Mouse (Mus musculus): ENCODE results near the gene Sycp2l.

Sycp2l gene

DNA sequence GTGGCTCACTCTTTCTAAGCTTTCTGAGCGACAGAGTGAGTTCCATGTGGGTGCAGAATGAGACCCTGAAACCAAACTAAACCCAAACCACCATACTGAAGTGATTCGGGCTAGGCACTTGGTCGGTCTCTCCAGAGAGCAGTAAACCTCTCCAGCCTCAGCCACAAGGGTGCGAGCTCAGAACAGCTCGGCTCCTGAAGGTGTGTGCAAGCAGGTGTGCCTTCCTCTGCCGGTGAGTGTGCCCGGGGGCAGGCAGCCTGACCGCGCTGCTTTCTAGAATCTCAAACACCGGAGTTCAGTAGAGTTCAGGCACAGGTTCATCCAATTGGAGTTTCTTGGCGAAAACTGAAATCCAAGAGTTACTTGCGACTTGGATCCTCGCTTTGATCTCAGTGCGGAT lies at the start of gene Sycp2l:
Sycp2l (plus strand) TSS at position 368 of the 400 bp plus-strand sequence.
- DNase-seq (ENCODE audit: low read depth, low spot score): no peak

DNA sequence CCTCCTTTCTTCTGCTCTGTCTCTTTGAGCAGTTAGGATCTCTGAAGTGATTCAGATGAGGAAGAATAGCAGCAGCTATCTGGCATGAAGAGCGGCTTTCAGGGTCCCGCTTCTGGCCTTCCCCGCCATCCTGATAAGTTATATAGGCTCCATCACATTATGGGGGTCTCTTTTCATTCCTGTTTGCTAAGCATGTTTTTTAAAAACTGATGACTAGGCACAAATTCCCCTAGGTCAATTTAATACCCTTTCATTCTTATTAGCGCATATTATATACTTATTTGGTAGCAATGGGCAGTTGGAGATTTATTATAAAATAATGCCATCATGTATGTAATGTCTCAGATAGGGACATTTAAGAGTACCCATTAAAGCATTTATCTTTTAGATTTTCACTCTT lies 46.5 kb upstream of the Sycp2l start:
- no peak for DNase-seq (ENCODE audit: low read depth, low spot score)

DNA sequence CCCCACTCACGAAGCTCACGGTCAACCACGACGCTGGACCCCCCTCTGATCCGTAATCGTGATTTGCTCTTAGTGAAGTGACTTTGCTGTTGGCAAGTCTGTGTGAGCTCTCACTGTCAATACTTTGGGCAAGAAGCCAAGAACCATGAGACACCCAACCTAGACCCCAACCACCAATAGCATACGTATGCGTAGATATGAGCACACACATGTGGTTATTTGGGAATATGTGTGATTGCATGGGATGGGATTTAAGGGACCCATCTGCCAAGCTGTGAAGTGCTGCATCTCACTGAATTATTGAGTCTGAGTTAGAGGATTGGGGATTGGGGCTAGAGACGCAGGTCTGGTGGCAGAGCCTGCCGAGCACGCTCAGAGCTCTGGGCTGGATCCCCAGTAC lies 42.5 kb upstream of the Sycp2l start:
- no peak for DNase-seq (ENCODE audit: low read depth, low spot score)

DNA sequence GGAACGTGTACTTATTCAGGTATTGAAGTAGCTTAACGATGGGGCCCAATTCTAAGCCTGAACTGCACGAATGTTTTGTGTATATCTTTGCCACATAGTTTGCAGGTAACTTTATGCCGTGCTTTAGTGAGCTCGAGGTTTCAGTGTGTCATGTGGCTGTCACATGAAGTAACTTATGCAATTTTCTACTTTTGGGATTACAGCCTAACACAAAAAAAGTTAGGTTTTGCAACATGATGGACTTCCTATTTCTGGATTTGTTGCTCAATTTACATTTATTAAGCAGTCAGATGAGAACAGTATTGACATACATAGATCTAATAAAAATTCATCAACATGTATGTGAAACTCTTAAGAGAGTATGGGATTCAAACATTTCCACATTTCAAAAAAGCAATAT lies 40.3 kb upstream of the Sycp2l start:
- no peak for DNase-seq (ENCODE audit: low read depth, low spot score)

DNA sequence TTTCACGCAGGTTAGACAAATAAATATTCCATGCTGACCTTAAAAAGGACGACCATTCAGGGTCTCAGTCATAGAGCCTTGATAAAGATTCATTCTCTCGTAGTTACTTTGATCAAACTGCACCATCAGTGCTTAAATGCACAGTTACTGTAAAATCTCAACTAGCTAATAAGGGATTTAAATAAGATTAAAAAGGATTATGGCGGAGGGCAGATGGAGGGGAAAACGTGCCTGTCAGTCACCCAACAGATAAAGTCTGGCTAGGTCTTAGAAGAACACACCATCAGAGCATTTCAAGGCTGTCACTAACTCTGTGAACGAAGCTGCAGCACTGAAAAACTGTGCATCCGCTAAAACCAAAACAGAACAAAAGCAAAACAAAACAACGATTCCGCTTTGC lies 36.2 kb upstream of the Sycp2l start:
- no peak for DNase-seq (ENCODE audit: low read depth, low spot score)

DNA sequence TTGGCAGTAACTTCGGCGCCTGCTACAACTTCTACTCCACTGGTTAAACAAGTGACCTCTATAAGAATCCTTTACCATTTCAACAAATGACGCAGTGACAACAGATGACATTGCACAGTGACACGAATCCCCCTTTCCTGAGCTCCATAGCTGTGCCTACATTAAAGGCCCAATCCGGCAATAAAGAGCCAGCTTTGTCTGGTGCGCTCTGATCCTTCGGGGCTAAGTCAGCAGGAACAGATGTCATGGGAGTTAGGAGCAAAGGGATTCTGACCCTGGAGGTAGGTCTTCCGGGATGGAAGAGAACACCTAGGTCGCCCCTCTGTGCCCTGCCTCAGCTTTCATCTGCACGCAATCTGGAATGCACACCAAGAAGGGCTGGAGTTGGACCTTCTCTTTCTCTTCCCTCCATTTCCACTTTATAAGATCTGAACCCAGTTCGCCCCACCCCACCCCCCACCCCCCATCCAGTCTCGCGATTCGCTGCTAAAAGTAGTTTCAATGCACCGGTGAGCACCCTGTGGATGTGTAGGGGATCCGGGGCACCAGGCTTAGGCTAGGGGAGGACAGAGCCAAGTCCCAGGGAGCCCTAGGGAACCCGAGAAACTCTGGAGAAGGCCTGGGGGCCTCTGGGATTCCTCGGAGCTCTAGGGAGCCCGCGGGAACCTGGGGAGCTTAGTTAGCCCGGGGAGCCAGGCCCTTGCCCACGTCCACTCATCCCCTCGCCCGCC lies 35.3 kb upstream of the Sycp2l start:
- DNase-seq (ENCODE audit: low read depth, low spot score): no peak

DNA sequence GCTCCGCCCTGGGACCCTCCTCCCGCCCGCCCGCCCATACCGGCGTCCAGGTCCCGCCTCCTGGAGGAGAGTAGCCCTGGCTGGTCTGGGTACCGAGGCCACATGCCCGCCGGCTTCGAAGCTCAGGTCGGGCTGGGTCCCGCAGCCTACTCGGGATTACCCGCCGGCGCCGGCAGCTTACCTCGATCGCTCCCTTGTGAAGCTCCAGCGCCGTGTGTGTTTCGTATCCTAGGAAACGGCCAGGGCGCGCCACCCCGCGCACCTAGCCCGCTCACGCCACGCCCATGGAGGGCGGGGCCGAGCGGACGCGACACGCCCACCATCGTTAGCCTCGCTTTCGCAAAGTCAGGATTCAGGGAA lies 34.7 kb upstream of the Sycp2l start, which contains the start of gene Mak:
Mak (minus strand) TSS at position 286 of the 360 bp plus-strand sequence.
- DNase-seq (ENCODE audit: low read depth, low spot score): no peak

DNA sequence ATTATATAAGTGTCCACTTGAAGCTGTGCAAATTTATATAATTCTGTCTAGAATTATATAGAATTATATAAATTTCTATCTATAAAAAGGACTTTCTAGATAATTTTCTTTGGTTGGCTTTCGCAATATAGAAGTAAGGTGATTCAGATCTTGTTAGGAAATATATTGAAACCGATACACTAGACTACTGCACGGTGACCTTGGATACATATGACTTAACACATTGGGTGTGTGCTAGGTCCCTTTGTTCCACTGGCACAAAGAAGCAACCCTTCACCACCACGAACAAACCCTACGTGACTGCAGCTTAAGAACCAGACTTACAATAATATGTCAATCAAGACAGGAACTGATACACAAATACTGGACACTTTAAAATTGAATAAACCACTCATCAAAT lies 34.2 kb upstream of the Sycp2l start:
- no peak for DNase-seq (ENCODE audit: low read depth, low spot score)

DNA sequence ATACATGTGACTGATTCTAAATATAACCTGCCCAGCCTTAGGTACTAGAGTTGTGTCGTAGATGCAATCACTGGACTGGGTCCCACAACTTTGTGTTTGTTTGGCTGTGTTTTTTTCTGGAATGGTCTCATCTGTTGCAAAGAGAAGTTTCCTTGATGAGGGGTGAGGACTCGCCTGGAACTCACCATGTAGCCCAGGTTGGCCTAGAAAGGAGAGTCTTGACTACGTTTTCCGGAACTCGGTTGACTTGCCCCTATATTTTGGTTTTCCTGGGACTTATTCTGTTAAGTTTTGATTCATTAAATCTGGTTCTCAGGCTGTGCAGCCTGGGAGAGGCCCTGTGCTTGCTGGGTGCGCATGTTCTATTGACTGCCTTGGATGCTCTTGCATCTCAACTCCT lies 33.4 kb upstream of the Sycp2l start:
- no peak for DNase-seq (ENCODE audit: low read depth, low spot score)

DNA sequence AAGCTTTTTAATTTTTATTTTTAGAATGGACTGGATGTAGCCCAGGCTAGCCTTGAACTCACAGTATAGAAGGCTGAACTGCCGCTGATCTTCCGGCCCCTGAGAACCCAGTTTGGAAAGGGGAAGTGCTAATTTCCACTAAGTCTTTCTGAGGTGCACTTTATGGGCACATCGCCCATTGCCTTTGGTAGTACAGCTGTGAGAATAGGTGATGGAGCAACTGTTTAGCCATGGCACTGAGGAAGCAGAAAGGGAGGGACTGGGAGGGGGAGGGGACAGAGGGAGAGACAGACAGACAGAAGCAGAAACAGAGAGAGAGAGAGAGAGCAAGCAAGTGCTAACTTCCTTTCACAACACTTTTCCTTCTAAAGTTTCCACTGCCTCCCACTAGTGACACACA lies 29.6 kb upstream of the Sycp2l start:
- DNase-seq (ENCODE audit: low read depth, low spot score): no peak

DNA sequence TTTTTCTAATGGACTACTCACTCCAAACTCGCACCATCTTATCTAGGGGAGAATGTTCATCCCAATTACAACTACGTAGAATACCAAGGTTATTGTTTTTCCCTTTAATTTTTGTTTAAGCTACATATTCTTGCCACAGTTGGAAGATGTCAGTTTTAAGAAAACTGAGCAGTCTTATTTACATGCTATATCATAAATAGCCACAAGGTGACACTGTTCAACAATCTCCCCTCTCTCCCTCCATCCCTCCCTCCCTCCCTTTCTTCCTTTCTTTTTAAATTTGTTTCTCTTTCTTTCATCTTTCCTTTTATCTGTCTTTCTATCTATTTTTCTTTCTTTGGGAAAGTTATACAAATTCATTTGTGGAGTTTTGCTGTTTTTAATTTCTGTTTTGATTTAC lies 29.0 kb upstream of the Sycp2l start:
- DNase-seq (ENCODE audit: low read depth, low spot score): peak; percentile 55

DNA sequence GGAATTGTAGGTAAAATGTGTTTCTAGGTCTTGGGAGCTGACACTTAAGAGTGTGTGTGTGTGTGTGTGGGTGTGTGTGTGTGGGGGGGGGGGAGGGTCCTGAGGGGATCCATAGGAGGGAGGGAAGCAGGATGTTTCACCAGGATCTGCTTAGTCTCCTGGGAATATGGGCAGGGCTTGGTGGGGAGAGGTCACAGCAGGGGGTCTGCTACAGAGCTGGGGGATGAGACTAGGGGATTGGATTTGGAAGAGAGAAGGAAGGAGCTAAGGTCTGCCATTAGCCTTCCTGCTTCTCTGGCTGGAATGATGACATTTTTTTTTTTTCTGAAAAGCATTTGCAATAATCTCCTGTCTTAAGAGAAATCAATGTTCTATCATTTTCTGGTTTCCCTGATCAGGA lies 25.4 kb upstream of the Sycp2l start:
- no peak for DNase-seq (ENCODE audit: low read depth, low spot score)

DNA sequence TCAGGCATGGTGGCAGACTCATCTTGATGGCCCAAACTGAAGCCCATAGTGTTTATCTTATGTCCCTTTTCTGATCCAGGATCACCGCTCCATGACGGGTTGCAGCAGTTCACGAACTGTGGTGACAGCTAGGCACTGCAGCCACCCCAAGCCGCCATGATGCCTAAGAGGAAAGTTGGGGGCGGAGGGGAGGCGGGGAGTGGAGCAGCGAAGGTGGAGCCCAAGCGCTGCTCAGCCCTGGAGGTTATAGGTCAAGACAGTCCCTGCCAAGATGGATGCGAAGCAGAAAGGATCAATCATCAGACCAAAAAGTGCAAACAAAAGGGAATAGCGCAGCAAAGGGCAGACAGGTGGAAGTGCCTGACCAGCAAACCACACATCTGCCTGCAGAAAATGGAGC lies 22.8 kb upstream of the Sycp2l start:
- no peak for DNase-seq (ENCODE audit: low read depth, low spot score)

DNA sequence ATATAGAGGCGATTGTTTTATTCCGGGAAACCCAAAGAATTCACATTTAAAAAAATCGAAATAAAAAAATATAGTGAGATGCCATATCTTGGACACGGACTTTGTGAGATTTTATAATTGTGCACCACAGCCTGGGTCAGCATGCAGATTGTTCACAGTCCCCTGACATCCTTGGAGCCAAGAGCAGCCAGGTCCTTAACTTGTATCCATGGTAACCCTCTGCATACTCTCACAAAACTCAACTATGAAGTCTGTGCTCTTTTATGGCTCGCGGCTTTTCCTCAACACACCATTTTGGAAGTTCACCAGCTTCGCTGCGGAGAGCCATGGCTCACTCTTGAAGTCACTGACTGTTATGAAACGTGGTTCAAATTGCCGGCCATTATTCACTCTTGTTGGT lies 19.9 kb upstream of the Sycp2l start:
- DNase-seq (ENCODE audit: low read depth, low spot score): no peak

DNA sequence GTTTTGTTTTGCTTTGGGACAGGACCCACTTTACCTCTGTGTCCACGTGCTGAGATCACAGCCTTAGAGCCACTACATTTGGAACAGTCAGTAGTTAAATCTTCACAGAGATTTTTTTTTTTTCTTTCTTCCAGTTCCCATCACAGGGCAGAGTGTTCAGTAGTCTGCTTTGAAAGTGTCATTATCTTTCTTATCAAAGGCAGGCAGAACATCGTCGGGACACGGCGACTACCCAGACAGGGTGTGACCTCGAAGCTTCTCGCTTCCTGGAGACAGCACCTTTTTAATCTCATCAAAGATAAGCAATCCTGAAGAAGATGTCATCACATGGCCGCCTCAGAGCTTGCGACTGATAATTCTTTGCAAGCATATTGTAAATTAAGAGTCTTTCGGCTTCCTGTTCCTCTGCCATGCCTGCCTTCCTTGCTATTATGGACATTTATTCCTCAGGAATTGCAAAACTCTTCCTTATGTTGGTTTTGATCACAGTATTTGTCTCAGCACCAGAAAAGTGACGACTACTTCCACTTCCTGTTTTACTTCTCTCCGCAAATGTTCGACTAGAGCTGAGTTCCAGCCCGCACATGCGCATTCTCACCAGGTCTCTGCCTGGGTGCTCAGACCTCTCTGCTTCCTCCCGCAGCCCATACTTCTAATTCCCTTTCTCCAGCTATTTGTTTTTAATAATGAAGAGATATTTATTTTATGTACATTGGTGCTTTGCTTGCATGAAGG lies 16.6 kb upstream of the Sycp2l start:
- no peak for DNase-seq (ENCODE audit: low read depth, low spot score)

DNA sequence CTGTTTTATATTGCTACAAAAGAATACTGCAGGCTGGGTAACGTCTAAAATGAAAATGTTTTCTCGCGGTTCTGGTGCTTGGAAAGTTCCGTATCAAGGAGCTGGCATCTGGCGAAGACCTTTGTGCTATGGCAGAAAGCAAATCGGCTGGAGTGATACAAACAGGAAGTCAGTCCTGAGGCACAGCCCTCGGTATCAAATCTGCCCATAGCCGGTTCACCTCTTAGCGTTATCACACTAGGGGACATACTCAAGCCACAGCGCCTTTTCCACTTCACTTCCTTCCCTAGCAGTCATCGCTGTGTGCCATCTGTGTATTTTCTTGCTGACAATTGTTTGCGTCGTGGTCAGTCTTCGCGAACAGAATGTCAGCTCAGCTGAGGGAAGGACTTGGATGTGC lies 15.8 kb upstream of the Sycp2l start:
- DNase-seq (ENCODE audit: low read depth, low spot score): no peak

DNA sequence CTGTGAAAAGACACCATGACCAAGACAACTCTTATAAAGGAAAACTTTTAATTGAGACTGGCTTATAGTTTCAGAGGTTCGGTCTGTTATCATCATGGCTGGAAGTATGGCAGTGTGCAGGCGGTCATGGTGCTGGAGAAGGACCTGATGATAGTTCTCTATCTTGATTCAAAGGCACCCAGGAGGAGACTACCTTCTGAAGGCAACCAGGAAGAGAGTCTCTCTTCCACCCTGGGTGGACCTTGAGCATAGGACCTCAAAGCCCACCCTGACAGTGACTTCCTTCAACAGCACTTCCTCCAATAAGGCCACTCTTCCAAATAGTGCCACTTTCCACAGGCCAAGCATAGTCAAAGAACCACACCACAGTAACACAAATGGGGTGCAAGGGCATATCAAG lies 14.1 kb upstream of the Sycp2l start:
- DNase-seq (ENCODE audit: low read depth, low spot score): no peak

DNA sequence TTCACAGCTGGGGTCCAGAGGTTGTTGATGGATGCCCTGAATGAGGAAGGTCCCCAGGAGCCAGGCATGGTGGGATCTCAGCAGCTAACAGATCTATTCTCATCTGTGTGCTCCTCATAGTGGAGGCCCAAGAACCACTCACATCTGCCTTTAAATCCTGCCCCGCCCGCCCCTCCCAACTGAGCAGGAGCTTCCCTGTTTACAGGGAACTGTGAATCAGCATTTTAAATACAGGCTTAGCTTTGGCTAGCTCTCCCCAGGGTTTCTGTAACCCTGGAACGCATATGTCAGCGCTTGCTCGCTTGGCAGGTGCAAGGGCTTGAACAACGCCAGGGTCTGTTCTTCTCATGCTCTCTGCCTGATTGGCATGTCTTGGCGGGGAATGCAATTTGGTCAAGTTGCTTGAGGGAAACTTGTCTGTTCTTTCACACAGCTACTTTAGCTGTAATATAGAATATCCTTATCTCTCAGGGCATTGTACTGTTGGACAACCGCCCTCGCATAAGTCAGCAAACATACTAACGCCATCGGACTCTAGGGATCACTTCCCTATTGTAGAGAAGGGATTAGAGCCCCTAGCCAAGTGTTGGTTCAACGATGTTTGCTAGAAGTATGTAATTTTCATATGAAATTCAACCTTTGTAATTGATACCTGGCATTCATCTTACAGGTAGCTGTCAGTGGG lies 10.1 kb upstream of the Sycp2l start:
- DNase-seq (ENCODE audit: low read depth, low spot score): no peak

DNA sequence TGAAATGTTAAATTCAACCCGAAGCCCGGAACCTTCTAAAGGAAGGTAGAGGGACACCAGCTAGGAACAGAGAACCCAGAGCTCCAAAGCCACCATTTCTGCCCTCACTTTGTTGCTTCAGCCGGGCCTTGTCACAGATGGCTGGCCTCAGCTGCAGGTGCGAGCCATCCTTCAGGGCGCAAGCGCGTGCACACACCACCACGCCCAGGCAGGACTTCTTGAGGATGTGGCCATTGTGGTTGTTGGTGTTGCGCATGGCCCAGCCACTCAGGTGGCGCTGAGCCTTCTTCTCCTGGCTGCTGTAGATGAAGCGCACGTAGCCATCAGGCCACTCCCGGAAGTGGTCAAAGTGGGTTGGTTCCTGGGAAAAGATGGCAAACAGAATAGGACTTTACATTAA lies 8.6 kb upstream of the Sycp2l start:
- DNase-seq (ENCODE audit: low read depth, low spot score): no peak

DNA sequence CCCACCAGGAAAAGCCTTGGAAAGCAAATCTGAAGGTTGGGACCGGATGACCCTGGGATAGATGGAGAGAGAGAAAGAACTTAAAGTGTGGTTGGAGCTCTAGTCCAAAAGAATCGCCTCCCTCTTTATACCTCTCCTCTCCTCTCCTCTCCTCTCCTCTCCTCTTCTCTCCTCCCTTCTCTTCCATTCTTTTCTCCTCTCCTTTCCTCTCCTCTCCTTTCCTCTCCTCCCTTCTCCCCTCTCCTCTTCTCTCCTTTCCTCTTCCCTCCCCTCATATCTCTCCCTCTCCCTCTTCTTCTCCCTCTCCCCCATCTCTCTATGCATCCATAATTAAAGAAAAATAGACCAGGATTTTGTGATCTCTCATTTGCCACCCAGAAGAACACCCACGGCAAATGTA lies 3.2 kb upstream of the Sycp2l start, which contains the start of gene Gcm2:
Gcm2 (minus strand) TSS at position 101 of the 400 bp plus-strand sequence.
- DNase-seq (ENCODE audit: low read depth, low spot score): no peak

DNA sequence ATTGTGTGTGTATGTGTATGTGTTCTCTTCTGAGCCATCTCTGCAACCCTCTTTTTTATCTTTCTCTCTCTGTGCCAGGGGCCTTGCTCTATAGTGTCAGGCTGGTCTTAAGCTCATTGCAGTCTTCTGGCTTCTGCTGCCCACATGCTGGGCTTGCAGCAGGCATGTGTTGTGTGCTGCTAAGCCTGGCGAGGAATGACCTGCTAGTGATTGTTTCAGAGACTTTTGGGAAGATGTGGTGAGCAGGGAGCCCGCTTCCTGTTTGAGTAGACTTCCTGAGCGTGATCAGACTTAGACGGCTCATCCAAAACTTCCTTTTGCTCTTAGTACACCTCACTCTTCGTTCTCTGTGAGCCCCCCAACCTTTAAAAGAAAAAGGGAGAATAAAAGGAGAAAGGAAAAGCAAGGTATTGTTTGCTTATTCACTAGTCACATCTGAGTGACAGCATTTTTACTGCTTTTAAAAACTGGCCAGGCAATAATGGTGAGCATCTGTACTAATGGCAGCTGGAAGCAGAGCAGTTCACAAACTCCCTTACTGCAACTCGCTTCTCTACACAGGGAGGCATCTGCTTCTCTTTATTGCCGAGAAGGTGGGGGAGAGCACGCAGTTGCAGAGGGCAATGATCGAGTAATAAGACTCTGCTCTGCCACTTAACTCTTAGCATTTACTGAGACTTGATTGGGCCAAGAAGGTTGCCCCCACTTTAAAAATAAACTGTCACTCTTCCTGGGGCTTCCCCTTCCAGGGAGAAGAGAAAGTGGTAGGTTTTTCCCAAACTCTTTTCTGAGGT lies 5.2 kb downstream of the Sycp2l start:
- DNase-seq (ENCODE audit: low read depth, low spot score): no peak

DNA sequence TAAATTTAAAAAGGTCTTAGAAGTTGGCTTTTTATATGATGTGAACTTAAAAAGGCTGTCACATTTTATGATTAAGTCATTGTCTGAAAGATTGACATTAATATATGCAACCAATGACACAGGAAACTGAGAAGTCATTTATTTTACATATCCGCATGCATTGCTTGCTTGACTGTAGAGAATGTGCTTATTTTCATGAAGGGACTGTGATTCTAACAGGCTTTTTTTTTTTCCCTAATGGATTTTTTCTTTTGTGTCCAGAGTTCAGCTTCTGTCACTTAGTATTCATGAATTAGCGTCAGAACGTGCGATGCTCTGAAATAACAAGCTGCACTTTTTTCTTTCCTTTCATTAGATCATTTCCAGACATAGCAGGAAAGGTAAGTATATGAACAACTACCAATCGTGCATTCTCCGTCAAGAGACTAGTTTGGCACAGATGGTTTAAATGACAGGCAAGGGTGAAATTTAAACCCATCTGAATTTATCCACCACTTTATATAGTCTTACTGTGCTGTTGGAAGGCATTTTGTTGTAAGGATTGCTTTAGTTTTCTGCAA lies 9.6 kb downstream of the Sycp2l start:
- no peak for DNase-seq (ENCODE audit: low read depth, low spot score)

Data from 3T3-L1 (cell line).